Mouse (Mus musculus) hindbrain, embryonic 11.5 days (tissue): ENCODE data around the gene Ccnt2. TPM values are rescaled to one million over a fixed set of nuclear protein-coding genes. Genes with fewer than 3 reads are reported as not detected.

Experiments used
- ATAC-seq: fragments of 200-750 bp; cut with Nextera tagmentation; 2 replicates; pipeline ENCODE4 v1.8.0; 2017; ENCODE audit warnings: mild to moderate bottlenecking, moderate TSS enrichment, moderate library complexity; ENCODE audit not compliant: low FRiP score
- DNase-seq: peaks from one replicate; pipeline ENCODE4 v3.0.0-alpha.2; 2015; ENCODE audit warnings: low spot score
- H3K27ac ChIP-seq: fragments of 300-500 bp; sonication (generic); 2 replicates; pipeline ENCODE4 v1.5.1; 2014; ENCODE audit warnings: mild to moderate bottlenecking, low read depth, low read length
- H3K27me3 ChIP-seq: fragments of 300-500 bp; sonication (generic); 2 replicates; pipeline ENCODE4 v1.6.1; 2014; ENCODE audit warnings: mild to moderate bottlenecking, low read length, moderate library complexity, mixed read lengths; ENCODE audit not compliant: control insufficient read depth, insufficient read depth
- H3K36me3 ChIP-seq: fragments of 300-500 bp; sonication (generic); 2 replicates; pipeline ENCODE4 v1.6.1; 2014; ENCODE audit warnings: mild to moderate bottlenecking, low read length, moderate library complexity, mixed read lengths; ENCODE audit not compliant: control insufficient read depth, insufficient read depth
- H3K4me1 ChIP-seq: fragments of 300-500 bp; sonication (generic); replicated peaks from 2 replicates; pipeline ENCODE4 v1.6.1; 2014; ENCODE audit warnings: low read length, mixed read lengths; ENCODE audit not compliant: control insufficient read depth, insufficient read depth
- H3K4me2 ChIP-seq: fragments of 300-500 bp; sonication (generic); replicated peaks from 2 replicates; pipeline ENCODE4 v1.6.1; 2014; ENCODE audit warnings: mild to moderate bottlenecking, low read depth, low read length
- H3K4me3 ChIP-seq: fragments of 300-500 bp; sonication (generic); 2 replicates; pipeline ENCODE4 v1.5.1; 2014; ENCODE audit warnings: low read depth, low read length
- H3K9ac ChIP-seq: fragments of 300-500 bp; sonication (generic); 2 replicates; pipeline ENCODE4 v1.6.1; 2014; ENCODE audit warnings: low read depth, low read length
- H3K9me3 ChIP-seq: fragments of 300-500 bp; sonication (generic); 2 replicates; pipeline ENCODE4 v1.6.1; 2016; ENCODE audit warnings: low read length; ENCODE audit not compliant: control insufficient read depth
- WGBS: fragments of 180-500 bp; shearing (Covaris S2); extraction: QIAGEN DNeasy Blood & Tissue Kit; methylation state at CpG from one replicate; pipeline ENCODE4 v1.1.7; 2014; 5-methylcytosine and 5-hydroxymethylcytosine counted together
- polyA plus RNA-seq: library from polyadenylated mRNA; unstranded; fragments of >200 nt; fragmentation: Nextera tagmentation; extraction: Ambion mirVana; gene quantifications from 2 replicates; pipeline ENCODE4 v1.2.1, GENCODE M21; 2014

The Ccnt2 gene
- polyA plus RNA-seq, 1 experiment from 2014 or later = 123 TPM

DNA sequence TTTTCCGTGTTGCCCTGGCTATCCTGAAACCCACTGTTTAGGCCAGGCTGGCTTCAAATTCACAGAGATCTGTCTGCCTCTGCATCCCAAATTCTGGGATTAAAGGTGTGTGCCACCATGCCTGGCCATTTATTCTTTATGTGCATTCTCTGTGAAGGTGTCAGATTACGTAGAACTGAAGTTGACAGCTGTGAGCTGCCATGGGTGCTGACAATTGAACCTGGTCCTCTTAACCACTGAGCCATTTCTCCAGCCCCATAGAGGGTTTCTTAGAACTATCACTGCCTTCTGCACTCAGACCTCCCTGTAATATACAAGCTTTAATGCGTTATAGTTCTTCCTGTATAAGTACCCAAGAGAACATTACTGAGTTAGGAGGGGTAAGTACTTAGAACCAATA lies 4.6 kb downstream of the Ccnt2 start:
- Histone ChIP-seq H3K27ac (no peak overlapping the region), H3K36me3 (no peaks in the 10 kb centered on the region; the same call in 1 of the 2 replicates), H3K4me2 (no peak overlapping the region), H3K9ac (no peak overlapping the region), H3K27me3 (no peaks in the 10 kb centered on the region), H3K4me1 (peaks cover 2% of the 10 kb centered on the region; the same call in 1 of the 2 replicates), H3K9me3 (no peaks in the 10 kb centered on the region), H3K4me3 (no peak overlapping the region)
- ATAC-seq (no peak), DNase-seq (no peak)
- WGBS = 88% methylated on average over 3 of the region's 3 CpGs

DNA sequence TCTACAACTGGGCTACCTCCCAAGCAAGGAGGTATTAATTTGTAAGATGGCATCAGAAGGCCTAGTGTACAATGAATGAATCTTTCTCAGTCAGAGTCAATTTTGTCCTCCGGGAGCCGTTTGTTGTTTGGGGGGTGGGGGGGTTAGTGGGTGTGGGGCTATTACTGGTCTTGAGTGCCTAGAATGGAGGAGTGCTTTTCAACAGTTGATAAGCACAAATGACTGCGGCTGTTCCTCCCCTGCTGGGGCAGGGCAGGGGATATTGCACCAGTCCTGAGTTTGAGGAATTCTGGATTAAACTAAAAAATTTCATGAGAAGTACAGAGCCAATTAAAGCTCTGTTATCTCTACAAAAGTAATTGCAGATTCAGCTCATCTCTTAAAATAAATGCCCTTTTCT lies 6.2 kb downstream of the Ccnt2 start:
- H3K27me3 ChIP-seq = no peaks in the 10 kb centered on the region
- whole genome bisulfite sequencing = 27% methylated on average over 3 of the region's 3 CpGs
- ATAC-seq = no peak
- H3K4me1 ChIP-seq = peaks cover 2% of the 10 kb centered on the region; the same call in 1 of the 2 replicates
- no peak for DNase-seq
- no peaks in the 10 kb centered on the region; the same call in 1 of the 2 replicates for H3K36me3 ChIP-seq
- H3K9ac ChIP-seq = no peak overlapping the region
- H3K4me3 ChIP-seq = no peak overlapping the region
- H3K4me2 ChIP-seq = no peak overlapping the region
- no peaks in the 10 kb centered on the region for H3K9me3 ChIP-seq
- no peak overlapping the region for H3K27ac ChIP-seq

DNA sequence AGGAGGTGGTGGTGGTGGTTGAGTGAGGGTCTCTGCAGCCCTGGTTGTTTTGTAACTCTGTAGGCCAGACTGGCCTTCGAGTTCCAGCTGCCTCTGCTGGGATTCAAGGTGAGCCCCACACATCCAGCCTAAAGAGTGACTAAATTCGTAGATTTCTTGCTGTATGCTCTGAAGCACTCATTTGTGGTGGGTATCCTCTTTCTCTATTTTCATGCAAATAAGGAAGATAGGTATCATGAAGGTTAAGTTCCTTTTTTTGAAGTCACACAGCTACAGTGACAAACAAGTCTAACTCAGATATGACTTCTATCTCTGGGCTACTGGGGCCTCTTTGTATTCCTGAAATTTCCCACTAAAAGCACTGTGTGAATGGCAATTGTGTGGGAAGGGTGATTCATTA lies 6.9 kb downstream of the Ccnt2 start:
- no peak overlapping the region for H3K9ac ChIP-seq
- no peak overlapping the region for H3K4me2 ChIP-seq
- no peaks in the 10 kb centered on the region for H3K27me3 ChIP-seq
- ATAC-seq (no peak), DNase-seq (no peak)
- no peak overlapping the region for H3K4me3 ChIP-seq
- no peaks in the 10 kb centered on the region for H3K4me1 ChIP-seq
- H3K27ac ChIP-seq = no peak overlapping the region
- H3K9me3 ChIP-seq = no peaks in the 10 kb centered on the region
- no peaks in the 10 kb centered on the region; the same call in 1 of the 2 replicates for H3K36me3 ChIP-seq
- 77% methylated on average over 2 of the region's 2 CpGs for WGBS

DNA sequence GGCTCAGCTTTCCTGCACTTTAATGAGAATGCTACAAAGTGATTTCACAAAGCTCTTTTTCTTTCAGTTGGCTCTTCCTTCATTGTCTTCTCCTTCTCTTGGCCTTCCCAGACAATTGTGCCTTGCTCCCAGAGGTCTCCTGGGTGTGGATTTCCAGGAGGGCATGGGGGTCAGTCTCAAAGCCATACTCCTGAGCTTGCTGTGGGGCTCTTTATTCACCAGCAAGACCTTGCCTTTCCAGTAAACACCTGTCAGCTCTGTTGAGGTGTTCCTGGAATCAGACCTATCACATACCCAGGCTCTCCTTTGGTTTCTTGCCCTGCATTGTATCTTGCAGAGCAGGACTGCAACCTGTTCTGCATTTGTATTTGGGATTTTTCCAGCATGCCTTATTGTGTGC lies 9.9 kb downstream of the Ccnt2 start:
- Histone ChIP-seq H3K27ac (no peak overlapping the region), H3K36me3 (no peaks in the 10 kb centered on the region), H3K9me3 (no peaks in the 10 kb centered on the region), H3K4me3 (no peak overlapping the region), H3K9ac (no peak overlapping the region), H3K27me3 (no peaks in the 10 kb centered on the region), H3K4me2 (no peak overlapping the region), H3K4me1 (no peaks in the 10 kb centered on the region)
- no peak for DNase-seq
- no peak for ATAC-seq

DNA sequence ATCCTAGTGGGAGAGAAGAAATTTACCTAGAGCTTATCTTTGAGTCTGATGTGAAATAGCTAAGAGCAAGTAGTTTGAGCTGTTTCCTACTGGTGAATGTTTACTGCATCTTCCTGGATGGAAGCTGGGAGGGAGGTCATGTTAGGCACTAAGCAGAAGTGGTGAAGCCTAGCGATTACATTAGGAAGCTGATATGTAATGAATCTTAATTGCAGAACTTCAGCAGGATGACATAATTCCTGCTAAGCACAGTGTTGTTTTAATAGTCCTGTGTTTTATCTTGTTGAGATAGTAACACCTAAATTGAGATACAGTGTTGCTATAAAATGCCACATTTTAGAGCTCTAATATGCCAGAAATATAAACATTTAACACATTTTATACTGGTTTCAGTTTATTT lies 11.9 kb downstream of the Ccnt2 start:
- Histone ChIP-seq H3K4me3 (no peak overlapping the region), H3K4me1 (no peaks in the 10 kb centered on the region), H3K27ac (no peak overlapping the region), H3K9ac (no peak overlapping the region), H3K36me3 (no peaks in the 10 kb centered on the region), H3K27me3 (no peaks in the 10 kb centered on the region), H3K4me2 (no peak overlapping the region), H3K9me3 (no peaks in the 10 kb centered on the region)
- DNase-seq (no peak), ATAC-seq (no peak)
- WGBS = 89% methylated on average over 1 of the region's 1 CpGs

DNA sequence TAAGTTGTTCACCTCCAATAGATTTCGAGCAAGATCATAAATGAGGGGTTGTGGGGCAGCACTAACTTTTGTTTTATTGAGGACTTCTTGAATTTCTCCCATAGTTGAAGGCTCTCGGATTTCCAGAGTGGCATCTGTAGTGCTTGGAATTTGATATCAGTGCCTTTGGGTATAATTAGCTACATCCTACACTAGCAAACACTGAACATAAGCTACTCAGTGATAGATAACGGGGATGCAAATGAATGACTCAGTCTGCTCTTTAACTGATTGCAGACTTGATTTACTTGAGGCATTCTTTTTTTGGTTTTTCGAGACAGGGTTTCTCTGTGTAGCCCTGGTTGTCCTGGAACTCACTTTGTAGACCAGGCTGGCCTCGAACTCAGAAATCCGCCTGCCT lies 15.0 kb downstream of the Ccnt2 start:
- ATAC-seq (no peak), DNase-seq (no peak)
- H3K9me3 ChIP-seq = no peaks in the 10 kb centered on the region
- H3K4me3 ChIP-seq = no peak overlapping the region
- 87% methylated on average over 6 of the region's 6 CpGs for WGBS
- no peaks in the 10 kb centered on the region for H3K4me1 ChIP-seq
- no peaks in the 10 kb centered on the region for H3K27me3 ChIP-seq
- H3K9ac ChIP-seq = no peak overlapping the region
- H3K36me3 ChIP-seq = no peaks in the 10 kb centered on the region
- no peak overlapping the region for H3K27ac ChIP-seq
- H3K4me2 ChIP-seq = no peak overlapping the region

DNA sequence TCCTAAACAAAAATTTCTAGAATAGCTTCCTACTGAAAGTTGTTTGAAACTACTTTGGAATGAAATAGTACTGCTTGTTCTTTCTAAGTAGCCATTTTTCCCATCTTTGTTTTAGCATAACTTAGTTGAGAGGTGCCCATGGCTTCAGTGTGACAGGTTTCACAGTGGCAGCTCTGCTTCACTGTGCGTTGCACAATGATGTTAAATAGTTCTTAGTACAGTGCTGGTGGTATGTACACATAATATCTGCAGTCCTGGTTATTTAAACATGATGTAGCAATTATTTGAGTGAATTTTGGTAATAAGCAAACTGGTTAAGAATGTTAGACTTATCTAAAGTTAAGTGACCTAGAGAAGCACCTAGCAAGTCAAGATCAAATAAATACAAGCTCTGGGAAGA lies 19.5 kb downstream of the Ccnt2 start:
- Histone ChIP-seq H3K4me2 (no peak overlapping the region), H3K27ac (no peak overlapping the region), H3K4me3 (no peak overlapping the region), H3K27me3 (no peaks in the 10 kb centered on the region), H3K36me3 (no peaks in the 10 kb centered on the region), H3K9me3 (no peaks in the 10 kb centered on the region), H3K4me1 (no peaks in the 10 kb centered on the region), H3K9ac (no peak overlapping the region)
- WGBS = 98% methylated on average over 1 of the region's 1 CpGs
- no peak for DNase-seq
- ATAC-seq = no peak

DNA sequence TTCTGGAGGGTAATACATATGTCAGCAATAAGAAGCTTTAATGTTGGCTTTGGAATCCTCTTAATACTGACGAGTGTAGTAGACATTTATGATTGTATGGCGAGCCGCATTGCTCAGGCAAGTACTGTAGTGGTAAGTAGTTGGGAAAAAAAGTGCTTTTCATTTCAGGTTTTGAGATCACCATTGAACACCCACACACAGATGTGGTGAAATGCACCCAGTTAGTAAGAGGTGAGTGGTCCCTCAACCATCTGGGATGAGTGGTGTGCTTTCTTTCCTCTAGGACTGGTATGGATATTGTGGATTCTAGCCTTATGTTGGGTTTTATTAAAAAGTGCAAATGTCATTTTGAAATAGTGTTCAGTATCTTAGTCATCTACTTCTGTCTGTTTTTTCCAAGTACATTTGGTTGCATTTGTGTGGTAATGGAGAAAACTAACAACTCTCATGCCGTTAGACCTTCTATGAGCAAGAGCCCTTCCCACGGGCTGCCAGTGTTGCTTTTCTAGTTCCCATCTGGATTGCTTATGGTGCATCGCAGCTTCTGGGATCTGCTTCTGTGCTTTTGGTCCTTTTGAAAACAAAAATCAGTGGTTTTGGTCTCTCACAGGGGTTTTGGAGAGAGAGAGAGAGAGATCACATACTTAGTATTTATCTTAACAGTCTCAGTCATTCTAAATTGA lies 21.3 kb downstream of the Ccnt2 start:
- Histone ChIP-seq H3K9me3 (no peaks in the 10 kb centered on the region), H3K27me3 (no peaks in the 10 kb centered on the region), H3K9ac (no peak overlapping the region), H3K27ac (no peak overlapping the region), H3K4me2 (no peak overlapping the region), H3K36me3 (no peaks in the 10 kb centered on the region), H3K4me3 (no peak overlapping the region), H3K4me1 (no peaks in the 10 kb centered on the region)
- ATAC-seq (no peak), DNase-seq (no peak)
- 92% methylated on average over 6 of the region's 6 CpGs for WGBS

DNA sequence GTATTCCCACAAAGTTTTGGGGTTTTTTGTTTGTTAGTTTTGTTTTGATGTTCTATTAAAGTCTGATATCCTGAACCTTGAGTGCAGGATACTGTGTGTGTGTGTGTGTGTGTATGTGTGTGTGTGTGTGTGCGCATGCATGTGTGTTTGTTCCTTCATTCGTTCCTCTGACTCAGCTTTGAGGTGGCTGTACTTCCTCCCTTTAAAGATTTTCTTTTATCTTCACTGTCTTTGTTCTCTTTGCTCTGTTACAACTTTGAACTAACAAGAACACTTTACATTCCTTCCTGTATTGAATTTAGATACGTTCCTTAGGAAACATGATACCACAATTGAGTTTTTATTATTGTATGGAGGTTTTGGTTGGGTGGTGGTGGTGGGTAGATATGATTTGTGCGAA lies 22.4 kb downstream of the Ccnt2 start:
- H3K9ac ChIP-seq = no peak overlapping the region
- H3K9me3 ChIP-seq = no peaks in the 10 kb centered on the region
- WGBS = 83% methylated on average over 4 of the region's 4 CpGs
- no peak overlapping the region for H3K4me2 ChIP-seq
- H3K36me3 ChIP-seq = no peaks in the 10 kb centered on the region
- ATAC-seq = no peak
- DNase-seq = no peak
- no peaks in the 10 kb centered on the region for H3K4me1 ChIP-seq
- H3K27me3 ChIP-seq = no peaks in the 10 kb centered on the region
- H3K27ac ChIP-seq = no peak overlapping the region
- H3K4me3 ChIP-seq = no peak overlapping the region
